ENCODE assay signal across 15 mouse cellular contexts in genomic region chr19:60895251-60895880, GRCm38 (mm10). TPM values are rescaled to one million over a fixed set of nuclear protein-coding genes. Genes with fewer than 3 reads are reported as not detected.
DNase-seq lines count a peak whose midpoint lies in the region; ATAC-seq lines count a peak whose summit lies in the region.
"Had no signal": no experiment of that assay in that cellular context is flagged by ENCODE, and none has a peak within 500 bp of the region (broad histone marks: within the 10 kb centered on the region; RNA-seq: fewer than 3 reads in every experiment).

No protein-coding gene starts in this region.

- peaks cover 28% of the 10 kb centered on the region for H3K4me1 ChIP-seq in heart, embryonic 16.5 days (ENCODE audit: control insufficient read depth, insufficient read depth, low read length)
- H3K4me1 ChIP-seq: intestine, embryonic 15.5 days had no signal

- ATAC-seq in heart, embryonic 16.5 days (replicated peaks; ENCODE audit: extremely low read depth, insufficient read depth, low FRiP score), result no peak
- ATAC-seq: intestine, embryonic 15.5 days had no signal

- H3K36me3 ChIP-seq in heart, embryonic 16.5 days (ENCODE audit: control insufficient read depth, insufficient read depth), result no peaks in the 10 kb centered on the region
- H3K36me3 ChIP-seq: embryonic facial prominence, embryonic 15.5 days; intestine, embryonic 15.5 days; liver, embryonic 15.5 days; midbrain, embryonic 10.5 days had no signal

- peak; percentile 27 to 49 for DNase-seq in heart, adult 18-20 months
- no peak for DNase-seq in heart, adult 8-10 months (ENCODE audit: low spot score)
- DNase-seq in 3T3-L1 (ENCODE audit: low read depth, low spot score), result peak; percentile 49
- DNase-seq in Muller cell, postnatal 12 days (ENCODE audit: inconsistent ontology term), result peak; percentile 63
- no peak for DNase-seq in cerebellum, adult 18-20 months
- DNase-seq in thymus, postnatal 14 days, result no peak
- DNase-seq in left cerebral cortex, adult 9 months (ENCODE audit: low spot score in 2 of 2), result no peak
- DNase-seq: cerebellum, postnatal 10 days; right cerebral cortex, adult 18-20 months; thymus, postnatal 36 days had no signal

- no peaks in the 10 kb centered on the region for H3K27me3 ChIP-seq in heart, embryonic 16.5 days (ENCODE audit: control insufficient read depth, insufficient read depth, low read length)
- H3K27me3 ChIP-seq: embryonic facial prominence, embryonic 15.5 days; intestine, embryonic 15.5 days had no signal

- peak overlapping the region; percentile 49 for H3K9ac ChIP-seq in heart, embryonic 16.5 days (ENCODE audit: low read length)
- H3K9ac ChIP-seq: embryonic facial prominence, embryonic 15.5 days; intestine, embryonic 15.5 days; liver, embryonic 15.5 days had no signal

- 17% methylated on average over 3 of the region's 3 CpGs for WGBS in heart, embryonic 16.5 days

- no peaks in the 10 kb centered on the region for H3K9me3 ChIP-seq in heart, embryonic 16.5 days (replicated peaks; ENCODE audit: control insufficient read depth, low read length)
- H3K9me3 ChIP-seq: embryonic facial prominence, embryonic 15.5 days; intestine, embryonic 15.5 days; liver, embryonic 15.5 days; midbrain, embryonic 10.5 days had no signal

- peak overlapping the region; percentile 78 for H3K27ac ChIP-seq in heart, embryonic 16.5 days (ENCODE audit: low read length)
- H3K27ac ChIP-seq: embryonic facial prominence, embryonic 15.5 days; intestine, embryonic 15.5 days; liver, embryonic 15.5 days; midbrain, embryonic 10.5 days had no signal

- peak overlapping the region; percentile 51 for H3K4me2 ChIP-seq in heart, embryonic 16.5 days (ENCODE audit: low read depth, low read length)
- H3K4me2 ChIP-seq: embryonic facial prominence, embryonic 15.5 days; intestine, embryonic 15.5 days; liver, embryonic 15.5 days had no signal

- H3K4me3 ChIP-seq in heart, embryonic 16.5 days (ENCODE audit: low read length), result peak overlapping the region; percentile 15; the same call in 1 of the 2 replicates
- H3K4me3 ChIP-seq: embryonic facial prominence, embryonic 15.5 days; intestine, embryonic 15.5 days; liver, embryonic 15.5 days; midbrain, embryonic 10.5 days had no signal

RNA-seq across cellular contexts. Expression of gene Grk5, which starts 5.8 kb away (rescaled TPM):
- total RNA-seq in heart, adult 18-20 months (2021), result 10 to 100 TPM; 28.3 to 42.0 TPM
- 10 to 100 TPM; 21.4 to 45.5 (median 35.8) TPM for total RNA-seq in heart, adult 8-10 months (2022)
- 3.5 and 3.6 TPM in 2 replicates for polyA plus RNA-seq in heart, embryonic 16.5 days (2015; fragmentation: Nextera tagmentation; extraction: Ambion mirVana)

RNA-seq across cellular contexts. Expression of gene Prdx3, which starts 21.0 kb away (rescaled TPM):
- 100 to 1,000 TPM; 412 to 431 TPM for total RNA-seq in heart, adult 18-20 months (2021)
- total RNA-seq in heart, adult 8-10 months (2022), result 100 to 1,000 TPM; 388 to 412 (median 399) TPM
- 202 and 217 TPM in 2 replicates for polyA plus RNA-seq in heart, embryonic 16.5 days (2015; fragmentation: Nextera tagmentation; extraction: Ambion mirVana)

RNA-seq across cellular contexts. Expression of gene Sfxn4, which starts 34.1 kb away (rescaled TPM):
- 1 to 10 TPM; 7.4 to 9.5 TPM for total RNA-seq in heart, adult 18-20 months (2021)
- total RNA-seq in heart, adult 8-10 months (2022), result 10 to 100 TPM in 1 of 4 experiments, 1 to 10 TPM in 3; 6.9 to 10.8 (median 8.9) TPM
- polyA plus RNA-seq in heart, embryonic 16.5 days (2015; fragmentation: Nextera tagmentation; extraction: Ambion mirVana), result 7.9 and 8.2 TPM in 2 replicates

Comparison
In these comparisons a context has a peak if more than half of its experiments do, and no peak if none do; other contexts are left out.
1. DNase-seq: peak in heart, adult 18-20 months (2 of 2), 3T3-L1 (single experiment) and Muller cell, postnatal 12 days (single experiment); none in heart, adult 8-10 months (single experiment), cerebellum, adult 18-20 months (0 of 2), thymus, postnatal 14 days (single experiment) and left cerebral cortex, adult 9 months (0 of 2).